Mouse (Mus musculus): ENCODE measurements around the gene Rps8.

The Rps8 gene

GRCm38 (mm10) chr4:117148047-117148713, 7.9 kb downstream of the Rps8 start:
- DNase-seq, result no peak

DNA sequence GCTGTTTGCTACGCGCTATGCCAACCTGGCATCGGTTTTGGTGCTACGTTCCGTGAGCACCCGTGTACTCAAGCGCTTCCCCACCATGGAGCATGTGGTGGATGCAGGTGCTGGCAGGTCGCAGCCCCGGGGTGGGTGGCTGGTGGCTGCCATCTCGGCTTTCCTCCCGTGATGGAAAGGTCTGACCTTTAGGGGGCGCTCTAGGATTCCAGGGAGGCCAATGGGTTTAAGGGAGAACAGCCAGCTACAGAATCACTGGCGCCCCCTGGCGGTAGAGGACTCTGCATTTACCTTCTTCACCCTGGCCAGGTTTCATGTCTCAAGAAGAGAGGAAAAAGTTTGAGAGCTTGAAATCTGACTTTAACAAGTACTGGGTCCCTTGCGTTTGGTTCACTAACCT, 9.9 kb downstream of the Rps8 start:
- peak; percentile 84 to 86 for DNase-seq

- DNase-seq, result no peak
These were observed 10.8 kb downstream of the Rps8 start for GRCm38 (mm10) chr4:117145248-117145647.

- DNase-seq, result no peak
These were observed 13.0 kb downstream of the Rps8 start for GRCm38 (mm10) chr4:117143023-117143422.

DNA sequence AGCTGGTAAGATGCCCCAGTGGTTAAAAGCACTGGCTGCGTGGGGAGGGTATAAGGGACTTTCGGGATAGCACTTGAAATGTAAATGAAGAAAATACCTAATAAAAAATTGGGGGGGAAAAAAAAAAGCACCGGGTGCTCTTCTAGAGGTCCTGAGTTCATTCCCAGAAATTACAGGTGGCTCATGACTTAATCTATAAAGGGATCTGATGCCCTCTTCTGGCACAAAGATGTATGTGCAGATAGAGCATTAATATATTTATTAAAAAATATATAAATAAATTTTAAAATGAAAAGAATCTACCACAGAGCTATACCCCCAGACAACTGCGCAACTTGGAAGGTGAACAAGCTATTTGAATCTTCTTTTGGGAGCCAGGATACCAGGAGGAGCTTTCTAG, 15.4 kb downstream of the Rps8 start:
- DNase-seq, result no peak

GRCm38 (mm10) chr4:117139217-117139612, 16.8 kb downstream of the Rps8 start:
- peak; percentile 34 to 44 for DNase-seq

DNA sequence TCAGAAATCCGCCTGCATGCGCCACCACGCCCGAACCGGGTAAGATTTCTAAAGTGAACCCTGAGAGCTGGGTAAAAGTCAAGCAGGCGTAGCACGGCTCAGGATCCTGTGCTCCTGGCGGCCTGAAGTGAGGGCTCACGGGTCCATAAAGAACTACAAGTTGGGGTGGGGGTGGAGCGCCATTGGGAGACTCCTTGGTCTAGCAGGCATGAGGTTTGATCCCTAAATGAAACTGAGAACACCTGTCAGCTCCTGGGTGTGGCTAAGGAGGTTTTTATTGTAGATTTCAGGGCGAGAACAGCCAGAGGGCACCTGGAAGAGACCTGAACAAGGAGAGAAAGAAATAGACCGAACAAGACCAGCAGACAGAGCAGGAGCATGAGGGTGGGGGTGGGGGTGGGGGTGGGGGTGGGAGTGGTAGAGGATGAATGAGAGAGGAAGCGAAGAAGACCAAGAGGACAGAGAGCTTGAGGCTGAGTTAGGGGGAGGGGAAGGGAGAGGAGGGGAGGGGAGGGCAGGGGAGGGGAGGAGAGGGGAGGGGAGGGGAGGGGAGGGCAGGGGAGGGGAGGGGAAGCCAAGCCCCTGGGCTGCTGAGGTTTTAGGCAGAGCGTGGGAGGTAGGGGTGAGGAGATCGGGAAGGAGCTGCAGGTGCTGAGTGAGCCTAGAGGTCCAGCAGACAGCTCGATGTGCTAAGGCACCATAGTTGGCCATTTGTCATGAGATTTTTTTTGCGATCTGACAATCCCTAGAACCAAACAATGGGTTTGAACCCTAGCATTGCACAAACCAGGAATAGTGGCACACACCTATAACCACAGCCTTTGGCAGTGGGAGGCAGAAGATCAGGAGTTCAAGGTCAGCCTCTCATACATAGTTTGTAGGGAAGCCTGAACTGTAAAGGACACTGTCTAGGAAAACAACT, 17.5 kb downstream of the Rps8 start:
- no peak for DNase-seq

- no peak for DNase-seq
These were observed 20.0 kb downstream of the Rps8 start for GRCm38 (mm10) chr4:117136034-117136433.

GRCm38 (mm10) chr4:117134601-117134995, 21.4 kb downstream of the Rps8 start:
- DNase-seq, result no peak

DNA sequence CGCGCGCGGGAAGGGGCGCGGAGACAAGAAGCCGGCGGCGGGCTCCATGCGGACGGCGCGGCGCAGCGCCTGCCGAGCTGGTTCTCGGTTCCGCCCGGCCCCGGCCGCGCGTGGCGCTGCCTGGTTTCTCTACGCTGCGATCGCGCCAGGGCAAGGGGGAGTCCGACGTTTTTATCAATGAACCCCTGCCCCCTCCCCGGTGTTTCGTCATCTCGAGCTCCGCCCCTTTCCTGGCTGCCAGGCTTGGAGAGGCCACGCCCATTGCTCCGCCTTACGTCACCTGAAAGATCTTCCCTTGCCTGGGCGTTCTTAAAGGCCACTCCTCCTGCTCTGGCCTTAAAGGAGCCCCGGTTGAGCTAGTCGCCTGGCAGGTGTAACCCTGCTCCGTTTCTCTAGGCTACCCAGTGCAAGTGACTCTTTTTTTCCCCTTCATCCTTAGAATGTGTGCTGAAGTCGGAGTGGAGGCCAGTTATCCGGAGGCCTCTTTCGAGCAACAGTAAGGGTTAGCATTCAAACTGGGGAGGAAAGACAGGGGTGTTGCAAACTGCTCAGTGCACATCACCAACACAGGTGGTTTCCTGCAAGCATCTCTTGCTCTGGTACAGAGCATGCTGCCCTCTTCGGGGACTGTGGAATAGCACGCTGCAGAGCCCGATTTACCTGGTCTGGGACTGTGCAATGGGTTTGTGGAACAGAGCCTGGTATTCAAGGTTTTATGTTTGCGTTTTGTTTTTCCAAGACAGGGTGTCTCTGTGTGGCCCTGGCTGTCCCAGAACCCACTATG, 22.0 kb downstream of the Rps8 start, which contains the start of gene Plk3:
Gene Plk3 (minus strand): TSS at position 147 of the 784 bp plus-strand sequence.
- DNase-seq, result peak; percentile 97 to 98

DNA sequence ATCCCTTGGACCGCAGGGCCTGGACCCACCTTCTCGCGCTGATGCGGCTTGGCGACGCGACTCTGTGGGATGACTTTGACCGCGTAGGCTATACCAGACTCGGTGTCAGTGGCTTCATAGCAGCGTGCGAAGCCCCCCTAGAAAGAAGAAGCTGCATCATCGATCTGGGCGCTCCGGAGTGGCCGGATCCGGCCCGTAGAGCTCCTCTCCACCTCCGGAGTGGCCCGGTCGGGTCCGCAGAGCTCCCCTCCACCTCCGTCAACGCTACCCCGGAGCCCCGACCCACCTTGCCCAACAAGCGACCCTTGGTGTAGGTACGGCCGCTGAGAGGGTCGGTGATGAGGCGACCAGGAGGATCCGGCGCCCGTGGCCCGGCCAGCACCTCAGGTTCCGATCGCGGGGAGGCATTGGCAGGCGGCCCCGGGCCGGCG, 22.7 kb downstream of the Rps8 start:
- DNase-seq, result no peak

DNA sequence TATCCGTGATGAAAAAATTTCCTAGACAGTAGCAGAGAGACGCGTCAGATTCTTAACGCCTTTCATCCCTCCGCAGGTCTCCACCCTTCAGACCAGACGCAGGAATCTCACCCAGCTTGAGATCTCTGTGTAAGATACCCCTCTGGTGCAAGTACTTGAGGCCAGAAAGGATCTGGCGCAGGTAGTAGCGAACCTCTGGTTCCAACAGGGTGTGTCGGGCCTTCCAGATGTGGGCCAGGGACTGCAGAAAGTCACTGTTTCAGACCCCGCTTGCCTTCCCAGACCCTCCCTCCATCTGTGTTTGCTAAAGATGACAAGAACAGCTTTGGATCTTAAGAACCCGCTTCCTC, 23.3 kb downstream of the Rps8 start:
- no peak for DNase-seq

GRCm38 (mm10) chr4:117131890-117132793, 23.9 kb downstream of the Rps8 start:
- no peak for DNase-seq

DNA sequence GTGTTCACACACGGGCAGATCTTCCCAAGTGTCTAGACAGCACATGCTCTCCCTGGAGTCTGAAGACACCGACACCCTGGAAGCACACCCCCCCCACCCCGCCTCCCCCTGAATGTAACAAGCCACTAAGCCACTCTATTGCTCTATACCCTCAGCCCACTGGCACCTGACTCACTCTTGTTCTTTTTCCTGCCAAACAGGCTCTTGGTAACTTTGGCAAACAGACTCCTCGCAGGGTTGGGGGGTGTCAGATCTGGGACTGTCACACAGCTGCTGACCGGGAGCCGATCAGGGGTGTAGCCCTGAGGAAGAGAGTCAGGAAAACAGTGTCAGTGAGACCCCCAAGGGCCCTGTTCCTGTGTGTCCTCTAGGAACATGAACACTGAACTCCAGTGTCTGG, 24.8 kb downstream of the Rps8 start:
- no peak for DNase-seq

DNA sequence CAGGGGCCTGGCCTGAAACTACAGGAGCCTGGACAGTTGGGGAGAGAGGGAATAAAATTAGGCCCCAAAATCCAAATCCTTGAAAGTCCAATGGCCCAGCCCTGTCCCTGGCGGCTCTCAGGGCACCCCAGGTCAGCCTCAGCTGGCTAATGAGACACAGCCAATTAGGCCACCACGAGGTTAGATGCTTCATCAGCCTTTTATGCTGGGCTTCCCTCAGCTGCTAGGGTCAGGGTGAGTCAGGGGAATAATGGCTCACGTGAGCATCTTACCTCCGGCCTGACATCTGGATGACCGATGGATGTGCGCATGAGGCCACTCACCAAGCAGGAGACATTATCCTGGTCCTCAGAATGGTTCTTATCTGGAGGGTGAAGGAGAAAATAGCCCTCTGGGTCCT, 25.3 kb downstream of the Rps8 start:
- no peak for DNase-seq

DNA sequence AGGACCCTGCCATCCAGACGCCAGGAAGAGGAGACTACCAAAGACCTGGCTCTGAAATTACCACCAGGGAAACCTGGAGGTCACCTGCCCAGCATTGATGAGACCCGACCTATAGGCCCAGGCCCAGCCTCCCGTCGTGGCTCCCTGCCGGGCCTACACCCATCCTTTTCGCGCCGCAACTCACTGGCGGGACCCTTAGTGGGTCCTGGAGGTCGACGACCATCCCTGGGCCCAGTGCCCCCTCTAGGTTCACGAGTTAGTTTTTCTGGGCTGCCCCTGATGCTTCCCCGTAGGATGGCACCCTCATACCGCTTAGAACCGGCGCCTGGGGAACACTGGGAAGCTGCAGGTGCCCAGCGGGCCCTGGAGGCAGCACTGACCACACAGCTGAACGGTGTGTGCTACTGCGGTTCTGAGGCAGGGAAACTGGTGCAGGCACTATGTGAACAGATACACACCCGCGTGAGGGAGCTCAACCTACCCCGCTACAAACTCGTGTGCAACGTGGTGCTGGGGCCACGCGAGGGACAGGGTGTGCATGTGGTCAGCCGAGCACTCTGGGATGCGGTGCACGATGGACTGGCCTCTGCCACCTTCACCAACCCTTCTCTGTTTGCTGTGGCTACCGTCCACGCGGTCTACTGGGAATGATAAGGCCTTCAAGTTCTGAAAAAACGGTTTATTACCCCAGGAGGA, 27.9 kb downstream of the Rps8 start:
- DNase-seq, result no peak

DNA sequence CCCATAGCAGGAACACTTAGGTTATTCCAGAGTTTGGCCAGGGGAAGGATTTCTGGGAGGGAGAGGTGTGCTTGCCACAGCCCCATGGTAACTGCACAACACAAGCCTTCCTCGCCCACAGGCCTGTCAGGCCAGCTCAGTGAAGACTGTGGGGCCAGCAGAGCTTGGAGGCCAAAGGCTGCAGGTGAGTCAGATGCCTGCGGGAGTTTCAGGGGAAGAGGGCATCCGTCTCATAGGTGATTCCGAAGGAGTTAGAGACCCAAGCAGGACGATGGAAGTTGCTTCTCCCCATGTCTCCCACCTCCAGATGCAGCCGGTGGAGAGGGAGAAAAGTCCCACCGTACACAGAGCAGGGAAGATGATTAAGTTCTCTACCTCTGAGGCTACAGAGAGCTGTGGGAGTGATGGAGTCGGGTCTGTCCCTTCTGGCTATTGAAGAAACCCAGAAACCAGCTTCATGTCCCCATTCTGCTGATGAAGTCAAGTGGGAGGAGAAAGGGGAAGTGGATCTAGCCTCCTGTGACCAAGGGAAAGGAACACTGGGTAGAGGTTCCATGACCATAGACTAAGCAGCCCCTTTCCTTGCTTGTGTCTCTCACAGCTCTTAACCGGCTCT, 29.3 kb downstream of the Rps8 start, which contains the start of gene Tctex1d4:
Gene Tctex1d4 (plus strand): TSS at position 120 of the 616 bp plus-strand sequence.
- DNase-seq, result no peak

- DNase-seq, result peak; percentile 71 to 77
These were observed 30.0 kb downstream of the Rps8 start for GRCm38 (mm10) chr4:117125910-117126674.

DNA sequence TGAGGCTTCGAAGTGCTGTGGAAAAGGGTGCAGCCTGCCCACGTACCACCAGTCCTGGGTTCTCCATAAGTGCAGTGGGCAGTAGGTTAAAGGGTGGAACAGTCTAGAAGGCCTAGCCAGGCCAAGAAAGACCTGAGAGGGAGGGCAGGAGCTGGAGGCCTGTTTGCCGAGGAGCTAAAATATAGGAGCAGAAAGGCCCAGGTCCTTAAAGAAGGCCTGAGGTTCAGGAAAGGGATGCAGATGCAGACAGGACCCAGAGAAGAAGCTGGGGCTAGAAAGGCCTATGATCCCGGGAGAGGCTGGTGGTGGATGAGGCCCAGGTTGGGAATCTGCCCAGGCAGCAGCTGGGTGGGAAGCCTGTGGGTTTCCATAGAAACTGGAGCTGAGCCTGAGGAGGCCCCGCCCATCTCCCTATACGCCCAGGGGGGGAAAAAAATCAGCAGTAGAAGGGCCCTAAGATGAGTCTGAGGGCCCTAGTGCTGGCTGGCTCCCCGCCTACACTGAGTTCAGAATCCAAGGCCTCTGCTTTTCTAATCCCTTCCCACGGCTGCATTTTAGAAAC, 30.6 kb downstream of the Rps8 start, which contains the start of gene Btbd19:
Gene Btbd19 (minus strand): TSS at position 378 of the 562 bp plus-strand sequence.
- DNase-seq, result peak in 1 of 2 experiments; percentile 35
